Mouse (Mus musculus) retina, postnatal 1 day (tissue): ENCODE measurements around the gene Pfkfb4.

ENCODE experiments used
- DNase-seq: peaks from one replicate; pipeline ENCODE4 v3.0.0-alpha.2; 2012

Pfkfb4 gene

GRCm38 (mm10) chr9:109060184-109060897, 68.8 kb downstream of the Pfkfb4 start:
- DNase-seq = no peak

GRCm38 (mm10) chr9:109060898-109061295, 69.3 kb downstream of the Pfkfb4 start:
- DNase-seq = no peak

- DNase-seq = no peak
These were observed 76.6 kb downstream of the Pfkfb4 start for GRCm38 (mm10) chr9:109068095-109068735.

GRCm38 (mm10) chr9:109073661-109074573, 82.3 kb downstream of the Pfkfb4 start, which contains the start of gene Atrip:
Gene Atrip, minus strand, starts transcription at chr9:109074124.
- DNase-seq = peak; percentile 94

GRCm38 (mm10) chr9:109080516-109080915, 88.9 kb downstream of the Pfkfb4 start:
- DNase-seq = peak; percentile 71

GRCm38 (mm10) chr9:109081749-109082123, 90.2 kb downstream of the Pfkfb4 start:
- no peak for DNase-seq
